Mouse (Mus musculus): ENCODE data around the gene Cbx7.
A peak's percentile ranks its signal among the peaks of the same experiment; 100 is the strongest.

Cbx7 gene

DNA sequence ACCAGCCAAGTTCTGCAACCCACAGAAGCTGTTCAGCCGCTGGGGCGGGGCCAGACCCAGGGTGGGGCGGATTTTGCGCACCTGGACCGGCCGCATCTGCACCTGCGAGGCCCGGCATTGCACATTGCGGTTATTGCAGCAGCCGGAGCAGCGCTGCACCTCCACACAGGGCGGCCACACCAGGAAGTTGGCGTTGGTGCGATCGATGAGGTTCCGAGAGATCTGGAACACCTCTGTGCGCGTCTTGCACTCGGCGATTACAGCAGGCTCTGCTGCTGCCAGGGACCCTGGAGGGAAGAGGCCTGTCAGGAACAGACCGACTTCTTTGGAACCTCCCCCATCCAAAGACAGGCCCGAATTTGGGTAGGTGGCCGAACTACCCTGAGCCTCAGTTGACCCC, 30.7 kb upstream of the Cbx7 start:
- DNase-seq (ENCODE audit: low read depth, low spot score) = no peak

DNA sequence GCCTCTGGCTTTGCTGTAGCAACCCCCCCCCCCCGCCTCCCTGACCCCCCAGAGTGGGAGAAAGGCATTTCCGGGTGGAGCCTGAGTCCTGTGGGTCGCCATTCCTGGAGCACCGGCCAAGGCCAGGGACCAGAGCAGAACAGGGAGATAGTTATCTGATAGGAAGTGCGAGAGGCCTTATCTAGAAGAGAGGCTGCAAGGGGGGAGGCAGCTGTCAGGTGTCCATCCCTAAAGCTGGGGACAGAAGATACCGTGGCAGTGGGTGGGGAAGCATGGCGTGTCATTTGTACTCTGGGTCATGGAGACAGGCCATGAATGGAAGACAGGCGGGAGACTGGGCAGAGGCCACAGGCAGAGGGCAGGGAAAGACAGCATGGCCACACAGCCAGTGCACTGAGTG, 29.8 kb upstream of the Cbx7 start:
- no peak for DNase-seq (ENCODE audit: low read depth, low spot score)

DNA sequence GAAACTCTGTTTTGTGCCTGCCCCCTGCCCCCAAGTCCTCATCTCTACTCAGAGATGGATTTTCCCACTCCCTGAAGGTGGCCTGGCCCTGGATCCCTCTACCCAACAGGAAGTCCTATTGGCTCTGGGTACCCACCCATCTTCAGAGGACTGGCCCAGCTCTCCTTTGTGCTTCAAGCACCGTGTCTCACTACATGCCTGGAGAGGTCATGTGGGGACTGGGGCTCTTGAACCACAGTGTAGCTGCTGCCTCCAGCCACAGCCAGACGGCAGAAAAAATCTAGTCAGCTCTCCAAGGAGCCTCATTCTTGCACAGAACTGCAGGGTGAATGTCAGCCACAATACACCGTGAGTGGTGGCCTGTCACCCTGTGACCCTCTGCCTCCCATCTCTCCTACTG, 27.1 kb upstream of the Cbx7 start:
- DNase-seq (ENCODE audit: low read depth, low spot score) = no peak

DNA sequence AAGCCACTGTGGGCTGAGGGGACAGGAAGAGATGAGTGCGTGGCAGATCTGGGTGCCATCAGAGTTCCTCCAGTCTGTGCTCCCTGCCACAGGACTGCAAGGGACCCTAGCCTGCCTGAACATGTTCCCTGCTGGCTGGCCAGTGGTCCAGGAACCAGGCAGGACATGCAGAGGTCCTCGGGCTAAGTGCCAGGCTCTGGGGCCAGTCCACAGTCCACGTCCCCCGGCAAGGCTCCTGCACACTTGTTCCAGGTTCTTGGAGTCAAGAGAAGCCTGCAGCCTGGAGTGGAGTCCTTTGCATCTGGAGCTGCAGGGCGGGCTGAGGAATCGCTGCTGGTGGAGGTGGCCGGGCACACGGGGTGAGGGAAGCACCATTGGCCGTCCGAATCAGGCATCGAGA, 25.9 kb upstream of the Cbx7 start:
- DNase-seq (ENCODE audit: low read depth, low spot score) = no peak

DNA sequence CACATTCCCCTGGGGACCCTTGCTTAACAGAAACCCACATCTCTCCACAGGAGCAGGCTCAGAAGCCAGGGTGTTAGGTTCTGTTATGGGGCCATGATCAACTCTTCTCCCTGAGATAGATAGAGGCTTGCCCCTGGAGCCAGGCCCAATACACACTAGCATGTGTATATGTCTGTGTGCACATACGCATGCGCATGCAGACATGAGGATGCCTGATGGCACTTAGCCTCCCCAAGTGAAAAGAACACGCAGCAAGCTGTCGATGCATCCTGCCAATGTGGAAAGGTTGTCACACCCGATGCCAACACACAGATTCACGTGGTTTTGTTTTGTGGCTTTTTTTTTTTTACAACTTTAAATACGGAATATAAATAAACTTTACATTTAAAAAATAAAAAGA, 24.6 kb upstream of the Cbx7 start:
- peak; percentile 49 for DNase-seq (ENCODE audit: low read depth, low spot score)

DNA sequence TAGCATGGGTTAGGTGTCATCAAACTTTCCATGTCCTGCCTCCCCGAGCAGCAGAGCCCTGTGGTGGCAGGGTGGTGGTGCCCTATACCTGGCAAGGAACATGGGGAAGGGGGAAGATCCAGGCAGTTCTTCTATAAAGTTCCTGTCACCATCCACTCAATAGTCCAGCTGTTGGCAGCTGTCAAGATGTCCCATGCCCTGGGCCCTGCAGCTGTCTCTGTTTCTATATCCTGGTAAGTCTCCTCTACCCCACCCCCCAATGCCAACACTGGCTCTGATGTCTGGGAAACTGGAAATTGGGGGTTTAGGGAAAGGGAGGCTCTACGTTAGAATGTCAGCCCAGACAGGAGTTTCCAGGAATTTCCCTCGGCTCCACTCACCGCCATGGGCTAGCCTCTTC, 23.6 kb upstream of the Cbx7 start:
- DNase-seq (ENCODE audit: low read depth, low spot score) = no peak

DNA sequence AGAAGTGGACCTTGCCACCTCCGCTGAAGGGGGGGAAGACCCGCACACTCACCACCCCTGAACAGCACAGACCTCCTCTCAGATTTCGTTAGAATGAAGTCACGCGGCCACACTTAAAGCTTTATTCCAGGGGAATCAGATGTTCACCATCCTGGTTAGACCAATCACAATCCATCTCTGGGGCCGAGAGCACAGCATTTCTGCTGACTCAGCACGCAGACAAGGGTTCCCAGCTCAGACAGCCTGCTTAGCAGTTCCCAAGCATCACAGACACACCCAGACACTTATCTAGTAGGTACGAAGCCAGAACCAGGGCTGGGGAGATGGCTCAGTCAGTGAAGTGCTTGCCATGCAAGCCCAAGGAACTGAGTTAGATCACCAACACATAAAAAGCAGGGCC, 15.3 kb upstream of the Cbx7 start:
- DNase-seq (ENCODE audit: low read depth, low spot score) = no peak

DNA sequence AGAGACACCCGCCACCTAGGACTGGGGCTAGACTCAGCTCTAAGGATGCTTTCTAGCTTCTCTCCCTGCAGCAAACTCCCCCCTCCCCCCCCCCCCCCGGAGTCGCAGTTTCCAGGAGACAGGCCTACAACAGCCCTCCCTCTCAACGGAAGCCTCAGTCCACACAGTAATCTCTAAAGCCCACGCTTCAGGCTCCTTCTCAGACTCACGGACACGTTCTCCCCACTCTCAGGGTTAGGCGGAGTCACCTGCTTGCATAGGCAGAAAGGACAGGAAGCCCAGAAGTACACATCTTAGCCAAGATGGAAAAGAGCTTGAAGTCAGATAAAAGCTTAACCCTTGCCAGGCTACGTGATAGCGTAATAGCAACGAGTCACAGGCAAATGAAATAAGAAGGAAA, 14.6 kb upstream of the Cbx7 start:
- DNase-seq (ENCODE audit: low read depth, low spot score) = peak; percentile 53

DNA sequence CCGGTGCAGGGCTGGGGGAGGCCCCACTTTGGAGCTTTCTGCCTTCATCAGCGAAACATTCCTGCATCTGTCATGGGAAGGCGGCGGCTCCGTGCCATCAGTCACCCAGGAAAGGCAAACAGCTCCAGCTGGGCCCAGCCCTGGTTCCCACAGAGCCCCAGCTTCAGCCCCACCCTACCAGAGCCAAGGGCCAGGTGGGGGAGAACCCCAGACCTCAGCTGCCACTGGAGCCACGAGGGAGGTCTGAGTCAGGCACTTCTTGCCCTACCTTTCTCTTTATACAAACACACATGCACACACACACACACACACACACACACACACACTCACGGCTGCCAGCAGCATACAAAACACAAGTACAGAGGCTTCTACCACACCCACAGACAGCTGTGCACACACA, 13.2 kb upstream of the Cbx7 start:
- no peak for DNase-seq (ENCODE audit: low read depth, low spot score)

DNA sequence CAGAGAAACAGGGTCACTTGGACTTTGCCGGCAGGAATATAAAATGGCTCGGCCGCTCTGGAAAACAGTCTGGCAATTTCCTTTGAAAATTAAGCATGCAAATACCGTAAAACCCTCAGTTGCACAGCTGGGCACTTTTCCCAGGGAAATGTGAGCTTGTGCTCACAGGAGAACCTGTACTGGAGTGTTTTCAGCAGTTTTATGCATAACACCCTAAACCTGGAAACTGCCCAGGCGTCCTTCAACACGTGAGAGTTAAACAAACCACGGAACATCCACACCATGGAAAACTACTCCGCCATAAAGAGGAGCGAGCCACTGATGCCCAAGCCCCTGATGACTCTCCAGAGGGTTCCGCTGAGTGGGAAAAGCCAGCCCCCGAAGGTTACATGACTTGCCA, 9.8 kb upstream of the Cbx7 start:
- DNase-seq (ENCODE audit: low read depth, low spot score) = peak; percentile 31

DNA sequence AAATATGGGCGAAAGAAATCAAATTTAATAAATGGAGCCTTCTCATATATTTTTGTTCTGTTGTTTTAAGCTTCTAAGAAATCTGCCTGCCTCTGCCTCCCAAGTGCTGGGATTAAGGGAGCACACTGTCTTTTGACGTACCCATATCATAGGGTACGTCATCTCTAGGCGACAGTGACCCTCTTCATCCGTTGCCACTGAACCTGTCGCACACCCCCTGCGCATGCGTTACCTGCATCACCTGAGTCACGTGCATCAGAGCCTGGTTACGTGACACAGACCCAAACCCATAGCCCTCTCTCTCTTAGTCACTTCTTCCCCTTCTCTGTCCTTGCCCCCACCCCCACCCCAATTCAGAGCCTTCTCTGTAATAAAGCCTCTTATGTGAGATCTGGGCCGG, 1.3 kb upstream of the Cbx7 start:
- no peak for DNase-seq (ENCODE audit: low read depth, low spot score)

DNA sequence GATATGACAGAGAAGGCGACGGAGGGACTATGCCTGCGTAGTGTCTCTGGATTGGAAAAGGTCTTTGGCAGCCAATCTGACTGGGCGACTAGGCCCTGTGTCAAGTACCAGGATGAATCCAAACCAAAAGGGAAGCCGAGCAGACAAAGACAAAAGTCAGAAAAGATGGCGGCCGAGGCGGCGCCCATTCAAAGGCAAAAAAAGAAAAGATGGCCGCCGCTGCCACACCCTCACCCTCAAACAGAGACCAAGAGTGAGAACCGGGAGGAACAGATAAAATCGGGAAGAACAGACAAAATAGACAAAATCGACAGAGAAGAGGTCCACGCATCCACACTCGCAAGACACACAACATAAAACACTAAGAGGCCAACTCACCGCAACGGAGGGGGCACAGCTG, 428 bp downstream of the Cbx7 start:
- DNase-seq (ENCODE audit: low read depth, low spot score) = no peak

DNA sequence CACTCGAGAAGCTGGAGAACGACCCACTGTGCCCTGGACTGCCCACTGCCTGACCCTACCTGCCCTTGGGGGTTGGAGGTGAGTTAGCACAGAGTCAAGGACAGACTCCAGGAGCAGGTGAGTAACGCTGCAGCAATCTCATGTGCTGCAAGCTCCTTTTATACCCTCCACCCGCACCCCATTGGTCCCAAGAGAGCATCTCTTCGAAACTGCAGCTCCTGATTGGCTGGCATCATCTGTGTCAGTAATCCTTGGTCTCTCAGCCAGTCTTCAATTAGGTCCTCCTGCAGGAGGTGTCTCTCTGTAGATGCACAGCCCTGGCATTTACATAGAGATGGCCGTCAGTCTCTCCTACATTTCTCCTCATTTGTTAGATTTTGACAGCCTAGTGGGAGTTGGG, 3.6 kb downstream of the Cbx7 start:
- no peak for DNase-seq (ENCODE audit: low read depth, low spot score)

DNA sequence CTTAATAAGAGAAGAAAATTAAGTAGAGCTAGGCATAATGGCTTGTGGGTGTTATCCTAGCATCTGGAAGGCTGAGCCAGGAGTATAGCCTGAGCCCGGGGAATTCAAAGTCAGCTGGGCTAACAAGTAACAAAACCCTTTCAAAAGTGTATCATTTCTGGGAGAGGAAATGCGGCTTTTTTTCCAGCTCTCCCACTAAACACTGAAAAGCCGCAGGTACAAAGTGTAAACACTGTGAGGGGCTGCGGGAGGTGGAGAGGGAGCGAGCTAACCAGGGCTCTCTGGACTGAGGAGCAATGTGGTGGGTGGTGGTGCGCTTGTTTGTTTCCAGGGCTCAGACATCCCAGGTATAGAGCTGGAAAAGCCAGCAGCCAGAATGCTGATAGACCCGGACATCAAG, 6.5 kb downstream of the Cbx7 start:
- DNase-seq (ENCODE audit: low read depth, low spot score) = no peak

DNA sequence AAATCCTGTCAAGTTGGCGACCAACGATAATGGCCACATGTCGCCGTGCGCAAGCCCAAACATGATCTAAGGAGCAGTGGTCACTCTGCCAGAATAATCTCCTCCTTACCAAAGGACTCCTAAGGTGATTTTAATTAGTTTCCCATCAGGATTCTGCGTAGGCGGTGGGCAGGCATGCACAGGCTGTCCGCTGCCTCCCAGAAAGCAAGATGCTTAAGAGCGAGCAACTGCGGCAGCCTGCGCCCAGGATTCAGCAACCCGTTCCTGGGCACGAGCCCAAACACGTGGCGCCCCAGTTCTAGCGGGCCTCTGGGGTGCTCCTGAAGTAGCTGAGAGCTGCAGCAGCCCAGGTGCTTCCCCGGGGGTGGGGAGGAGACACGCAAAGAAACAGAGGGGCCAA, 8.3 kb downstream of the Cbx7 start:
- peak; percentile 87 for DNase-seq (ENCODE audit: low read depth, low spot score)

DNA sequence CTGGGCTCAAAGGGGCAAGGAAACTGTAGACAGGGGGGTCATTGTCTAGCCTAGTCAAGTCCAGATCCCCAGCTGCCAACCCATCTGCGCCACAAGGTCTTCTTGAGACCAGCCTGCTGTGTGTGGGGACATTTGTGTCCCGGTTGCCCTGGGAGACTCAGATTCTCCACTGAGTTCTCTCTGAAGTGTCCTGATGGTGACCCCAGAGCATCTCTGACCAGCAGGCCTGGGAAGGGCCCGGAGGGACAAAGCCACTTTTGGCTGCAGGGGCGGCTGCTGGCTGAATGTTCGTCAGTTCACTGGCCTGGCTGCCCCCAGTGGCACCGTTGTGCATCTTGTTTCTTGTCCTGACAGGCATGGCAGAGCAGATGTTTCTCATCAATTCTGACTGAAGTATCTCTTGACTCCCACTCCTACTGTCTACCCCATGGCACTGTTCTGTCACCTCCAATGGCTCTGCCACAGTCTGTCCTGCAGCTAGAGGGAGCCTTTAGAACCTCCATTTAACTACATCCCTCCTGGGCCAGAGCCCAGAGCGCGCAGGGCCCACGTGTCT, 9.5 kb downstream of the Cbx7 start:
- DNase-seq (ENCODE audit: low read depth, low spot score) = peak; percentile 36

DNA sequence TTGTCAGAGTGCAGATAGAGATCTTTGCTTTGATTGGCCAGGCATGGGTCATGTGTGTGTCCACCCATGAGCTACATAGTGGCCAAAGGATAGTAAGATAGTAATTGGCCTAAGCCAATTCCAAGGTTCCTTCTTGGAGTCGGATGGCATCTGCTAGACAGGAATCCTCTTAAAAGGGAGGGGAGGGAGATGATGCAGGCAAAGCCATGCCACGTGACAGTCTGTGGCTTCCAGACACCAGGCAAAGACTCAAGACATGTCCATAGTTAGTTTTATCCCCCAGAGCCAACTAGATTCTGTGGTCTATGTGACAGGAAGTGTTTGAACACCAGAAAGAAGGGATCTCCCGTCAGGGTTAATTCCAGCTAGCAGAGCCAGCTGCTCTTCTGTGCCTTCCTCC, 12.5 kb downstream of the Cbx7 start:
- DNase-seq (ENCODE audit: low read depth, low spot score) = no peak

DNA sequence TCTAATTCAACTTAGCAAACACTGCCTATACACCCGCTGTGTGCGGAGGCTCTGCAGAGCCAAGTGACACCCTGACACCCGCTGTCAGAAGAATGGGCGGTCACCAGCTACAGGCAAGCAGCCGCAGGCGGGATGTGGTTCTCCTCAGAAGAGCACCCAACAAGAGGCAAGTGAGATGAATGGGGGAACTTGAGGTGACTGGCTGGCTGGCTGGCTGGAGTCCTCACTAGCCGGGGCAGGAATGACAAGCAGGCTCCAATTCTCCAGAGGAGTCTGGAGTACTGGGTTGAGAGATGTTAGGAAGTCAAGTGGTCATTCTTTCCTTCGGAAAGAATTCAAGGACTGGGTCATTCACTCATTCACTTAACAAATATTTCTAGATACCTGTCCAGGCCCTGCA, 14.4 kb downstream of the Cbx7 start:
- no peak for DNase-seq (ENCODE audit: low read depth, low spot score)

DNA sequence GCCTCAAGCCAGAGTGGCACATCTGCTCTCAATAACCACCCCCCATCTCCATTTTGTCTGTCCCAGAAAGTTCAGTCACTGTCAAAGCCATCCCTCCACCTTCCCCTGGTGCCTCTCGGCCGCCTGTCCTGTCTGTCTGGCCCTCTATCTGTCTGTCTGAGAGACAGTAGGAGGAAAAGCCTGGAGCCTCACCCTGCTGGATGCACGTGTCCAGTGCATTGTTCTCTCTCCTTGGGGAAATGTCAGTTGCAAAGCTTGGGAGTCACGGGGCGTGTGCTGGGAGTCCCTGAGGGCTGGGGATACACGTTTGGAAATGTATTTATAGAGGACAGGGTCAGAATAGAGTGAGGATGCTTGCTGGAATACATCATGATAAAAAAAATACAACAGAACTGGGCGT, 17.4 kb downstream of the Cbx7 start:
- no peak for DNase-seq (ENCODE audit: low read depth, low spot score)

DNA sequence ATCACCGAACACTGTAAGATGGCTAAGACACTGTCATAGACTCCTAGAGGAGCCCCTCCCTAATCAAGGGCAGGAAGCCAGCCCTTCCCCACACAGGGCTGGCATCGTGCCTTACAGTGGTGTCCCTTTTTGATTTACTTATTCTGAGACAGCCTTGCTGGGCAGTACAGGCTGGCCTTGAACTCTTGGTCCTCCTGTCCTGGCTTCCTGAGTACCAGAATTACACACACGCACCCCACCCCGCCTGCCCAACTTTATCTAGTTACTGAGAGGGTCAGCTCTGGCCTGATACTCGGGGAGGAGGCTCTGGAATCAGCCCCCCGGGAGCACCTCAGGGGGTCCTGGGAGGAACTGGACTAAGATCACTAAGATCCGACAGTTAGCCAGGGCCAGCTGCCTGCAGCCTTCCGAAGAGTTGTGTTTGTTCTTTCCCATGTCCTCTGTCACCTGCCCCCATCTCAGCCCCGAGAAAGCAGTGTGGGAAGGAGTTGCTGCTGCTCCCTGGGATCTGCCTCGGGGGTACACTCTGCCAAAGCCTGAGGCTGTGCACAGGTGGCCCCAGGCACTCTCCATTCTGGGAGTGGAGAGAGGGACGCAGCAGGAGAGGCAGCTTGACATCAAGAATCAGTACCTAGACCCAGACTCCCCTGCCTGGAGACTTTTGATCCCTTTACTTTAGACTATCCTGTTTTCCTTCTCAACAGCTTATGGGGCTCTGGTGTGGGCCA, 18.3 kb downstream of the Cbx7 start:
- no peak for DNase-seq (ENCODE audit: low read depth, low spot score)

DNA sequence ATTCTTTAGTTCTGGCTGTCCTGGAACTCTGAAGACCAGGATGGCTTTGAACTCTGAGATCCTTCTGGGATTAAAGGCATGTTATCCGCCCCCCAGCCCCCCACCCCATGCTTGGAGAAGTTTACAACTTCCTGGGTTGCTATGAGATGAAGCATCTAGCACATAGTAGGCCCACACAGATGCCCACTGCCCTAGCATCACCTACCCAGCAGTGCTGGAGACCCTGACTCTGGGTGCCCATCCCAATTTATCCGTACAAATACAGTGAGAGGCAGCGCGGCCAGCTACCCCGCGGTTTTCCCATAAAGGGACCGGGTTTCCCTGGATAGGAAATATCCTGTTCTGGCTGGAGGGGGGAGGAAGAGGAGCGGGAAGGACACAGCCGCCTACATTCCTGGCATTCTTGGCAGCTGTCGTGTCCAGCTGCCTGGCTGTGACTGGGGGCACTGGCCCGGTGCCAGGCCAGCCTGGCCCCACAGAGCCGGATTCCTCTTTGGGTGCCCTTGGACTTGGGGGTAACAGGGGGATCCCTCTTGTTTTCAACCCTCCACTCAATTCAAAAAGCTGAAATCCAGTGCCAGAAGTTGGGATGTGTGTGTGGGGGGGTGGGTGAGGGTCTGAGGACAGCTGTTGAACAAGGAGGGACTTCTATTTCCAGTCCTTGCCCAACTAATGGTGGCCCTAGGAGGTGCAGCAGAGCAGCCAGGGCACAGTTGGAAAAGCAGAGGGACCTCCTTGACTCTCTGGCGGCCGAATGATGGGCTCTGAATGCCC, 19.0 kb downstream of the Cbx7 start:
- DNase-seq (ENCODE audit: low read depth, low spot score) = peak; percentile 17

DNA sequence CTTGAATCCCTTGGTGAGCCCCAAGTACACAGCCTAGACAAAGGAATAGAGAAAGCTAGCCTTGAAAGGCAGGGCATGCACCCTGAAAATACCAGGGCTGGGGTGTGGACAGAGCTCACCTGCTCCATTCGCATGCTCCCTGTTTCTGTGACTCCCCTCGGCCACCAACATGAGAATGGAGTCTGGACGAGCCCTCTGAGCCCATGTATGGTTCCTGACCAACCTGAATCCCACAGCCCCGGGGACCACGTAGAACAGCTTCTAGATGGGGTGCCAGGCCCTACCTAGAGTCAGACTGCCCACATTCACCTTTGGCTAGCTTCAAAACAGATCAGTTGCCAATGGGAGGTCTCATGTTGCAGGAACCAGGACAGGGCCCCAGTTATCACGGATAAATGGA, 19.7 kb downstream of the Cbx7 start:
- no peak for DNase-seq (ENCODE audit: low read depth, low spot score)

Data from brain, adult 2 months (tissue).